Mouse (Mus musculus) heart, postnatal 0 days (tissue): ENCODE results near the gene Tekt3. TPM values are rescaled to one million over a fixed set of nuclear protein-coding genes. Genes with fewer than 3 reads are reported as not detected.

Experiments
- ATAC-seq: fragments of 200-750 bp; cut with Nextera tagmentation; 2 replicates; pipeline ENCODE4 v1.8.0; 2017; ENCODE audit warnings: low read depth, moderate number of reproducible peaks, moderate library complexity; ENCODE audit not compliant: insufficient read depth
- DNase-seq: peaks from one replicate; pipeline ENCODE4 v3.0.0-alpha.2; 2016; ENCODE audit warnings: low spot score
- H3K27ac ChIP-seq: fragments of 300-500 bp; sonication (generic); 2 replicates; pipeline ENCODE4 v1.5.1; 2014; ENCODE audit warnings: low read depth, mild to moderate bottlenecking
- H3K27me3 ChIP-seq: fragments of 300-500 bp; sonication (generic); 2 replicates; pipeline ENCODE4 v1.6.1; 2014; ENCODE audit warnings: low read length, mixed read lengths; ENCODE audit not compliant: control insufficient read depth, insufficient read depth
- H3K36me3 ChIP-seq: fragments of 300-500 bp; sonication (generic); replicated peaks from 2 replicates; pipeline ENCODE4 v1.6.1; 2014; ENCODE audit warnings: low read length, mixed read lengths; ENCODE audit not compliant: control insufficient read depth, insufficient read depth
- H3K4me1 ChIP-seq: fragments of 300-500 bp; sonication (generic); 2 replicates; pipeline ENCODE4 v1.6.1; 2014; ENCODE audit warnings: antibody characterized with exemption; ENCODE audit not compliant: control insufficient read depth, insufficient read depth
- H3K4me2 ChIP-seq: fragments of 300-500 bp; sonication (generic); 2 replicates; pipeline ENCODE4 v1.6.1; 2014; ENCODE audit warnings: low read depth, mild to moderate bottlenecking, low read length, moderate library complexity
- H3K4me3 ChIP-seq: fragments of 300-500 bp; sonication (generic); 2 replicates; pipeline ENCODE4 v1.5.1; 2014; ENCODE audit warnings: low read depth, low read length
- H3K9ac ChIP-seq: fragments of 300-500 bp; sonication (generic); replicated peaks from 2 replicates; pipeline ENCODE4 v1.6.1; 2014; ENCODE audit warnings: low read depth, low read length, mixed read lengths
- H3K9me3 ChIP-seq: fragments of 300-500 bp; sonication (generic); replicated peaks from 2 replicates; pipeline ENCODE4 v1.6.1; 2016; ENCODE audit warnings: low read length; ENCODE audit not compliant: control insufficient read depth
- CTCF ChIP-seq: IDR thresholded peaks from 2 replicates; pipeline ENCODE4 v1.5.1; 2016; ENCODE audit warnings: antibody characterized with exemption, control low read depth, low read depth
- EP300 ChIP-seq: IDR thresholded peaks from 2 replicates; pipeline ENCODE4 v1.6.1; 2016; ENCODE audit warnings: antibody characterized with exemption, low read depth
- WGBS: fragments of 180-500 bp; shearing (Covaris S2); extraction: QIAGEN DNeasy Blood & Tissue Kit; methylation state at CpG from one replicate; pipeline ENCODE4 v1.1.7; 2014; 5-methylcytosine and 5-hydroxymethylcytosine counted together
- polyA plus RNA-seq: library from polyadenylated mRNA; unstranded; fragments of >200 nt; fragmentation: Nextera tagmentation; extraction: Ambion mirVana; gene quantifications from 2 replicates; pipeline ENCODE4 v1.2.1, GENCODE M21; 2015
- total RNA-seq: library from RNA; depleted of rRNA; stranded (reverse); fragments of >200 nt; gene quantifications from 2 replicates; pipeline ENCODE4 v1.2.3, GENCODE M21; 2014; ENCODE audit warnings: low replicate concordance

Gene Tekt3
- total and polyA plus RNA-seq, 2 experiments from 2014 or later, result not detected

- ATAC-seq, result no peak
- 51% methylated on average over 1 of the region's 1 CpGs for WGBS
- no peak overlapping the region for H3K27ac ChIP-seq
These were observed 55.8 kb downstream of the Tekt3 start for GRCm38 (mm10) chr11:63117266-63117665.

GRCm38 (mm10) chr11:63119791-63120190 is 58.3 kb downstream of the Tekt3 start:
- DNase-seq (peak; percentile 71), ATAC-seq (peak; percentile 59)
- peak overlapping the region; percentile 66 for H3K27ac ChIP-seq
- no peak for TF ChIP-seq EP300
- TF ChIP-seq CTCF, result no peak
- H3K4me1 ChIP-seq, result peaks cover 27% of the 10 kb centered on the region
- no peaks in the 10 kb centered on the region for H3K36me3 ChIP-seq
- H3K4me3 ChIP-seq, result no peak overlapping the region
- no peak overlapping the region for H3K4me2 ChIP-seq
- WGBS, result 13% methylated on average over 7 of the region's 7 CpGs
- H3K9ac ChIP-seq, result no peak overlapping the region
- H3K27me3 ChIP-seq, result no peaks in the 10 kb centered on the region
- H3K9me3 ChIP-seq, result no peaks in the 10 kb centered on the region

More at GRCm38 (mm10) chr11:63117266-63117665, 55.8 kb downstream of the Tekt3 start:
- DNase-seq, result no peak
- no peak overlapping the region for H3K4me3 ChIP-seq
- H3K27me3 ChIP-seq, result no peaks in the 10 kb centered on the region
- H3K4me2 ChIP-seq, result no peak overlapping the region
- peaks cover 35% of the 10 kb centered on the region for H3K4me1 ChIP-seq
- TF ChIP-seq EP300 (no peak), CTCF (no peak)
- no peak overlapping the region for H3K9ac ChIP-seq
- H3K9me3 ChIP-seq, result no peaks in the 10 kb centered on the region
- H3K36me3 ChIP-seq, result no peaks in the 10 kb centered on the region

- H3K27me3 ChIP-seq, result no peaks in the 10 kb centered on the region
- H3K36me3 ChIP-seq, result no peaks in the 10 kb centered on the region
- H3K9me3 ChIP-seq, result no peaks in the 10 kb centered on the region
- peaks cover 17% of the 10 kb centered on the region for H3K4me1 ChIP-seq
- no peak overlapping the region for H3K27ac ChIP-seq
- TF ChIP-seq CTCF (no peak), EP300 (no peak)
- no peak overlapping the region for H3K9ac ChIP-seq
- DNase-seq (no peak), ATAC-seq (no peak)
- H3K4me2 ChIP-seq, result no peak overlapping the region
- H3K4me3 ChIP-seq, result no peak overlapping the region
- WGBS, result 81% methylated on average over 2 of the region's 2 CpGs
These were observed 60.8 kb downstream of the Tekt3 start for GRCm38 (mm10) chr11:63122249-63122648.

GRCm38 (mm10) chr11:63122776-63123350 is 61.4 kb downstream of the Tekt3 start:
- H3K4me3 ChIP-seq, result no peak overlapping the region
- H3K27ac ChIP-seq, result no peak overlapping the region
- H3K4me2 ChIP-seq, result no peak overlapping the region
- peaks cover 17% of the 10 kb centered on the region for H3K4me1 ChIP-seq
- ATAC-seq, result no peak
- no peak for TF ChIP-seq CTCF
- no peak for TF ChIP-seq EP300
- H3K9ac ChIP-seq, result no peak overlapping the region
- no peaks in the 10 kb centered on the region for H3K9me3 ChIP-seq
- no peaks in the 10 kb centered on the region for H3K36me3 ChIP-seq
- WGBS, result 82% methylated on average over 4 of the region's 4 CpGs
- no peaks in the 10 kb centered on the region for H3K27me3 ChIP-seq
- no peak for DNase-seq

- peak; percentile 21; the same call in 1 of the 2 replicates for TF ChIP-seq CTCF
- no peak for TF ChIP-seq EP300
- no peak overlapping the region for H3K4me3 ChIP-seq
- H3K9me3 ChIP-seq, result no peaks in the 10 kb centered on the region
- H3K27ac ChIP-seq, result no peak overlapping the region
- H3K4me2 ChIP-seq, result no peak overlapping the region
- 38% methylated on average over 4 of the region's 4 CpGs for WGBS
- no peak for DNase-seq
- H3K27me3 ChIP-seq, result no peaks in the 10 kb centered on the region
- H3K36me3 ChIP-seq, result no peaks in the 10 kb centered on the region
- ATAC-seq, result no peak
- H3K4me1 ChIP-seq, result peaks cover 21% of the 10 kb centered on the region
- H3K9ac ChIP-seq, result no peak overlapping the region
These were observed 62.9 kb downstream of the Tekt3 start for GRCm38 (mm10) chr11:63124316-63124715.

- peak; percentile 43; the same call in 1 of the 2 replicates for ATAC-seq
- H3K27ac ChIP-seq, result peak overlapping the region; percentile 55
These were observed 64.5 kb downstream of the Tekt3 start for GRCm38 (mm10) chr11:63125832-63126456.

More at GRCm38 (mm10) chr11:63125832-63126456, 64.5 kb downstream of the Tekt3 start:
- TF ChIP-seq CTCF, result no peak
- TF ChIP-seq EP300, result no peak
- WGBS, result 41% methylated on average over 5 of the region's 5 CpGs
- no peak overlapping the region for H3K4me2 ChIP-seq
- H3K4me3 ChIP-seq, result no peak overlapping the region
- no peak for DNase-seq
- no peak overlapping the region for H3K9ac ChIP-seq
- H3K9me3 ChIP-seq, result no peaks in the 10 kb centered on the region
- H3K4me1 ChIP-seq, result peaks cover 24% of the 10 kb centered on the region
- H3K36me3 ChIP-seq, result no peaks in the 10 kb centered on the region
- no peaks in the 10 kb centered on the region for H3K27me3 ChIP-seq
